Mouse (Mus musculus): ENCODE data around the gene Vti1a. TPM values are rescaled to one million over a fixed set of nuclear protein-coding genes. Genes with fewer than 3 reads are reported as not detected.
A peak's percentile ranks its signal among the peaks of the same experiment; 100 is the strongest.

Vti1a gene
- polyA plus RNA-seq, 1 experiment, result 7.8 TPM

DNA sequence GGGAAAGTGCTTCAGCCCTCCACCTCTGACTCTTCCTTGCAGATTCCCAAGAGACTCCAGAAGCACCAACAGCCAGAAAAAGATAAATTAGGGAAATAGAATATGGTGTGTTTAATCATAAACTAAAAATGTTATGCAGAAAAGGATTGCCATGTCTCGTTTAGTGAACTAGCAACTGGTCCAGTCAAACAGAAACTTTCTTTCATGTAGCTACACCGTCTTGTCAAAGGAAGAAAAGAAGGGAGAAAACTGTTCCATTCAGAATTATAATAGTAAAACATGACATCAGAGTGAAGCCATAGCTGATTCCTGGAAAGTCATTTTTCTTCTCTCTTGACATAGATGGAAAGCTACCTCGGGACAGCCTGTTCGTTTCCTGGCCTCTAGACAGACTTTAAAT, 185.9 kb downstream of the Vti1a start:
- DNase-seq (ENCODE audit: low read depth, low spot score), result no peak
- 49% methylated on average over 4 of the region's 4 CpGs for WGBS

DNA sequence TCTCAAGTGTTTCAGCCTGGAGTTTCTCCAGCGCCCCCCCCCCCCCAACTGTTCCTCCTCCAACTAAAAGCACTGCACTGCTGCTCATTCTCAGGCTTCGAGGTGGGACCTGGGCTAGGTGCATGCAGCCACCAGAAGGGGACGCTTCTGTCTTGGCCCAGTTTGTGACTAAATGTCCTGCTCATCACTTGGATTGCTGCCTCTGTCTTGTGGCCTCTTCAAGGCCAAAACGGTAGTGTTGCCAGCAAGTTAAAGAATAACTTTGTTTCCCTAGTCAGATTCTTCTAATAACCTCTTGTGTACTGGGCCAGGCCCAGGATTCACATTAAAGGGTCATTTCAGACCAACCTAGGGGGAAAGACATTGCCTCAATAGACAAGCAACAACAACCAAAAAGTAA, 187.7 kb downstream of the Vti1a start:
- WGBS, result 35% methylated on average over 4 of the region's 4 CpGs
- no peak for DNase-seq (ENCODE audit: low read depth, low spot score)

DNA sequence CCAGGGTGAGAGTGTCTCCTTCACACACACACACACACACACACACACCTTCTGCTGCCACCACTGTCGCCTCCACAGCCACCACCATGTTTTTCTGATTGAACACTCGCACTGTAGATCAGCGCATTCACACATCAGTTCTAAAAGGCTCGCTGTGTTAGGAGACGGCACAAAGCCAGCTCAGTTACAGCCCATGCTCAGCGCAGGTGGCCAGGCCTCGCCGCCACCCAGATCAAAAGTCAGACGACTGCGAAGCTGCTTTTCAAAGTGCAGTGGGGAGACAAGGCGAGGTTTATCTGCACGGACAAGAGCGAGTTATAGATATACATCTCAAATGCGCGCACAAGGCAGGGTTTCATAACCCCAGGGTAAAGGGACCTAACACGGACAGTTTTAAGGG, 191.7 kb downstream of the Vti1a start:
- 34% methylated on average over 16 of the region's 16 CpGs for WGBS

DNA sequence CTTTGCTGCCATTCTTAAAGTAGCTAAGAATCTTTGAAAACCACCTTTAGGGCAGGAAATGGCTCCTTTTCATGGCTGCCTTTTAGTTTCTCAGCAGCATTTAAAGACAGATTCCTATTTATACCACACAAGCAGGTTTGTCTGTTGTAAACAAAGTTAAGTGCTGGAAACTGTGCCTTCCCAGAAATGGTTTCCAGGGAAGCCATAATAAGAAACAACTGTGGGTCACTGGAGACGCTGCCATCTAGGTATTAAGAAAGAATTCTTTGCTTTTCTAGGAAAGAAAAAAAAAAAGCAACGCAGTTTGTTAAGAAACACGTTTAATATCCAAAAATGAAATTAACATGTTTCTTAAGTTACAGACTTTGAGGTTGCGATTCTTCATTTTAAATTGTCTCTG, 192.1 kb downstream of the Vti1a start:
- DNase-seq (ENCODE audit: low read depth, low spot score), result no peak
- 72% methylated on average over 4 of the region's 4 CpGs for WGBS

More for the DNA sequence above, 191.7 kb downstream of the Vti1a start:
- peak; percentile 37 for DNase-seq (ENCODE audit: low read depth, low spot score)

DNA sequence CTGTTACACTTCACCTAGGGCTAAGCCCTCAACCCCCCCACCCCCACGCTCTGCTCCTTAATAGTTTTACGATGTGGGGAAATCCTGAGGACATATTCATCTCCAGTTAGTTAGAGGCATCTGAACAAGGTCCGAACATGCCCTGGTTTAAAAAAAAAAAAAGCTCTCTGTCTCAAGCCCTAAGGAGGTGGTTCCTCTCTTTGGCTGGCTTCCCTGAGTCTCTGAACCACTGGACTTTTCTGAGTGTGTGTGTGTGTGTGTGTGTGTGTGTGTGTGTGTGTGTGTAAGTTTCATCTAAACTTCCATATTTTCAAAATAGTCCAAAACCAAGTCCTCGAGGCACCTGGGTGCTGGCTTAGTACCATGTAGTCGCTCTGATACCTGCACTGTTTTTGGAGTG, 192.9 kb downstream of the Vti1a start:
- no peak for DNase-seq (ENCODE audit: low read depth, low spot score)
- WGBS, result 51% methylated on average over 5 of the region's 5 CpGs

DNA sequence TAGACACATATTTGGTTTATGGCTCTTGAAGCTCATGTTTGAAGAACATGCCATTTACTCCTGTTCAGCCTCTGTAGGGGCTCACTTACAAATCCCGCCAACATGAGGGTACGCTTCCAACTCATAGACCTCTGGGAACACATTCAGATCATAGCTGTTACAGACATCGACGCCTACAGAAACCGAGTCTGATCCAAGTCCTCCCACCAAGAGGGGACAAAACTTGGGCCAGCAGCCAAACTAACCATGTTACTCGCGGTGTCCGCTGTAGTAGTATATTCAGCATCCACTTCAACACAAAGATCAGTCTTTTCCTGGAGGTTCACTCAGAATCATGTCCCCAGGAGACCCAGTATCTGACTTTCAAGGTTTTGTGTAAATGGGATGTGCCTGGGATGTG, 193.5 kb downstream of the Vti1a start:
- no peak for DNase-seq (ENCODE audit: low read depth, low spot score)
- 97% methylated on average over 8 of the region's 8 CpGs for WGBS

DNA sequence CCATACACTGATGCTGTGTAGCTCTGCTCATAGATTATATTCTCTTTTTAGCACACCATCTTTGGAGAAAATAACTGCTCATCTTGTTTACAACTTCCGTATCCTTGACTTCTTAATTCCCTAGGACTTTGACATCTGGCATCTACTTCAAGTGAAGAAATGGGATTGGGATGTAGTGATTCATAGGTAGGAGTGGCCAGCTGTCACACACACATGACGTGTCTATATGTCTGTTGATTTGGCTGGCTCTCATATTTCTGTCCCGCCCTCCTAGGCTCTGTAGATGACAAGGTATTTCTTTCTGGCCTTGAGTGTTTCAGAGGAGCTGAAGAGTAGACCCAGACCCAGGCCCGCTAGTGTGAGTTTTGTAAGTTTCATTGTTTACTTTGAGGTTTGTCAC, 197.8 kb downstream of the Vti1a start:
- DNase-seq (ENCODE audit: low read depth, low spot score), result peak; percentile 40
- WGBS, result 46% methylated on average over 4 of the region's 4 CpGs

DNA sequence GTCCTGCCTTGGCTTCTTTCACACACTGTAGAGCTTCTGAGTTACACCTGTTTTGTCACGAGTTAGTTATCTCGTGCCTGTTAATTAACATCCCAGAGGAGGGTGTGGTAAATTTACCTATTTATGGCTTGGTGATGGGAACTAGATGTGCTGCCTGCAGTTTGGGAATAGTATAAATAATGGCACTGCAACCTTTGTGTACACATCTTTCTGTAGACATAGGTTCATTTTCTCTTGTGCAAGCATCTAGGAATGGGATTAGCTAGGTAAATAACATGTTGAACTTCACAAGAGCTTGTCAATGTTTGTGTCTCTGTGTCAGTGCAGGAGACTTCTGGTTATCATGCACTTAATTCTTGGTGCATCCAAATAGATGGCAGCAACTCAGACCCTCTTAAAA, 204.1 kb downstream of the Vti1a start:
- WGBS, result 22% methylated on average over 2 of the region's 2 CpGs
- no peak for DNase-seq (ENCODE audit: low read depth, low spot score)

DNA sequence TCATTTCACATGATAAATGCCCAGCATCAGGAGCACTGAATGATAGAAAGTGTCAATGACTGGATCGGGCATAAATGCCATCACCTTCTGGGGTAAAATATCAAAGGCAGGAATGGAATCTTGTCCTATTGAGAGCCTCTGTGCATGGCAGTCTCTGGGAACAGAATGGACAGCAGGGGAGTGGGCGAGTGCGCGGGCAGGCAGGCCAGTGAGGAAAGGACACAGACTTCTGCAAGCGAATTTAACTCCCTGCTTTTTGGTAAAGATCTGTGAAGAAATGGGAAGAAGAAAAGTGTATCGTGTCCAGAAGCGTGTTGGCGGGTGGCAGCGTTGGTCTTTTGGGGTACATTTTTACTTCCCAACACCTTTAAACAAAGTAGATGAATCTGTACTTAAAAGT, 207.2 kb downstream of the Vti1a start:
- DNase-seq (ENCODE audit: low read depth, low spot score), result no peak
- WGBS, result 96% methylated on average over 9 of the region's 9 CpGs

DNA sequence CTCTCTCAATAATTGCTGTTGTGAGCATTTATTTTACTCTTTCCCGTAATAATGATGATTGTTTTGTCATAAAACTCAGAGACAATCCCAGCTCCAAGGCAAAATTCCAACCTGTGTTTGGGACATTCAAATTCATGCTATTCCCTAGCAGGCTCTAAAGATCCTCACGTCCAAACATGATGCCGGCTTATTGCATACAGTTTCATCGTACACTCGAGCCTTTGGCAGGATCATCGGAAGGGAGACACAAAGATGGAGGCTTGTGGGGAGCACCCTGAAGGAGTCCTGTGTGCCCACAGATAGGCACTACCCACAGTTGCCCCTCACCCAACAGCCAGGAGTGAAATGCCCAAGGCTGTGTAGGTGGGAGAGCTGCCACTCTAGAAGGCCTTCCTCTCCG, 208.3 kb downstream of the Vti1a start:
- 90% methylated on average over 7 of the region's 7 CpGs for WGBS
- DNase-seq (ENCODE audit: low read depth, low spot score), result no peak

DNA sequence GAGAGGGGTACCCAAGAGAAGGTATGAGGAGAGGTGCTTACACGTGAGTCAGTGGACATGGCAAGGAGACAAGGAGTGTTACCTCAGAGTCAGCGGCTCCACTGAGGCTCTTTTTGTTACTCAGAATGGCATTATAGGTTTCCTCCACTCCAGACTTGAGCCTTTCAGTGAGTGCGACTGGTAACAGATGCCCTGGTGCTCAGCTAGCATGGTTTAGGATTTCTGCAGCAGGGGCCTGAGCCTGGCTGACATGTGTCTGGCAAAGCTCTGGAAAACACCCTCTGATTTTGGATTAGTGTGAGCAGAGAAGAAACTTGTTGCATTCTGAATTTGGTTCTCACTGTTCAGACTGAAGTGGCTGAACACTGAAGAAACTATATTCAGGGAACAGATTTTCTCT, 209.0 kb downstream of the Vti1a start:
- DNase-seq (ENCODE audit: low read depth, low spot score), result no peak
- 82% methylated on average over 3 of the region's 3 CpGs for WGBS

DNA sequence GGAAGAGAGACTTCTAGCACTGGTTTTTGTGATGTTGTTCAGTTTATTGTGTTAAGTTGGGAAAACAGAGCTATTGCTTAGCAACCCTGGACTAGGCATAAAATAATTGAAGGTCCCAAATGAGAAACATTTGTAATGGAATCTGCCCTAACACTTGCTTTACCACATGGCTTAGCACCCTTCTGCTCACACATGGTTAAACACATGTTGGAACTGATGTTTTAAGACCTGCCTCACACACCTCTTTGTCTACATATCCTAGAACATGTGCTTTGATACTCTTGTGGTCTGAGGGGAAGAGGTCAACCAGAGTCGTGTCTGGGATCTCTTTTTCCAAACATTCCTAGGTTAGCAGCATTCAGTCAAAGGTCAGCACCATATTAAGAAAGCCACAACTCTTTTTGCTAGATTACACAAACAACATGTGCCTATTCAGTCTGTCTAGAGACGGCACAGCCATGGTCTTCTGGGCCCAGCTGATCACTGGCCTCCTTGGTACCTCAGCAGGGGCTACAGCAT, 210.7 kb downstream of the Vti1a start:
- WGBS, result 51% methylated on average over 2 of the region's 2 CpGs
- no peak for DNase-seq (ENCODE audit: low read depth, low spot score)

DNA sequence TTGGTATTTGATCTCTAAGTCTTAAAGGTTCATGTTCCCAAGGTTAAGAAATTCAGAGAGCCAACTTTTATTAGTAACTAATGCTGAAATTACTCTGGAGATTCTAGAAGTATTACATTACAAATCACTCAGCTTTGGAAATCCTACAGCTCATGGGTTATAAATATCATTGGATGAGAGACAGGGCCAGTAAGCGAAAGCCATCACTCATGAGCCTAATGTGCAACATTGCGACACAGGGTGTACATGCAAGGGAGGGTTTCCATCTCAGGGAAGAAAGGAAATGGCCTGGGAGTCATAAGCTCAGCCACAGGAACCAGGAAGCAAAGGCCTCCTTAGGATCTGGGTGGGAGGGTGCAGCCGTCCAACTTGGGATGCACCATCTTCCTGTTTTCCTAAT, 213.9 kb downstream of the Vti1a start:
- no peak for DNase-seq (ENCODE audit: low read depth, low spot score)
- 71% methylated on average over 3 of the region's 3 CpGs for WGBS

DNA sequence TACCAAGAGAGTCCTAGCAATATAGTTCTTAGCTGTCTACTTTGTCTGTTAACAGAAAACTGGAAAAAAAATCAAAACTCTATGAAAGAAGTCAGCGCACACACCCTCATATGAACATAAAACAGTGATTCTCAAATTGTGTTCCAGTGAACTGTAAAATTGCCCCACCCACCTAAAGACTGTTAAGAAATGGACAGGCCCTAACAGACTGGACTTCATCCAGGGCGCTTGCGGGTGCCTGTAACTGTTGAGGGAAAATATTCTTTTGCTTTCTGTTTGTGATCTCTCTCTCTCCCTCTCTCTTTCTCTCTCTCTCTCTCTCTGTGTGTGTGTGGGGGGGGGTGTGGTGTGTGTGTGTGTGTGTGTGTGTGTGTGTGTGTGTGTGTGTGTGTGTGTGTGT, 216.6 kb downstream of the Vti1a start:
- peak; percentile 47 for DNase-seq (ENCODE audit: low read depth, low spot score)
- 33% methylated on average over 3 of the region's 3 CpGs for WGBS

DNA sequence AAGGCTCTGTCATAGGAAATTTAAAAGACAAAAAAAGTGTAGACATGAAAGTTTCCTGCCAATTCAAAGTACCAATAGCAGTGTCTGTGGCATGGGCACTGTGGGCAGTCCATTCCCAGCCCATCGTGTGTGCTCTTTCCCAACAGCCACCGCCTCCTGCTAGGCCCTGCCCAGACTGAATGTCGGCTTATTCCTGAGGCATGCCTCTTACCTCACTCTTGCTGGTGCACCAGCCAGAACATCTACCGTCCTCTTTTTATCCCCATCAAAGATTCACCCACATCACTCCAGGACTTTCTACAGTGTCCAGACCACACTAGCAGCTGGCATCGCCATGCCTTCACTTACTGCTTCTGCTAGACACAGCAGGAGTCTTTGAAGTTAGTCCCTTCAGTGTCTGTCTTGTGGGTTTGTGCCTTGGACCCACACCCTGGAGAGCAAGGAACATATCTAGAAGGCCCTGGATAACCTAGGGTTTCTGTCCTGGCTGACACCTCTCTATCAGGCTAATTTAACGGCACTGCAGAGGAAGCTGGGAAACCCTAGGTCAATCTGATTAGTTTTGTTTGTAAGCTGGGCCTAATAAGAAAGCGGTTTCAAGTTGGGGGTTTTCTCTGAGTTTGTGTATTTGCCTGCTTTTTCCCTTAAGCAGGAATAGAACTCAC, 220.3 kb downstream of the Vti1a start:
- no peak for DNase-seq (ENCODE audit: low read depth, low spot score)
- WGBS, result 89% methylated on average over 7 of the region's 7 CpGs

DNA sequence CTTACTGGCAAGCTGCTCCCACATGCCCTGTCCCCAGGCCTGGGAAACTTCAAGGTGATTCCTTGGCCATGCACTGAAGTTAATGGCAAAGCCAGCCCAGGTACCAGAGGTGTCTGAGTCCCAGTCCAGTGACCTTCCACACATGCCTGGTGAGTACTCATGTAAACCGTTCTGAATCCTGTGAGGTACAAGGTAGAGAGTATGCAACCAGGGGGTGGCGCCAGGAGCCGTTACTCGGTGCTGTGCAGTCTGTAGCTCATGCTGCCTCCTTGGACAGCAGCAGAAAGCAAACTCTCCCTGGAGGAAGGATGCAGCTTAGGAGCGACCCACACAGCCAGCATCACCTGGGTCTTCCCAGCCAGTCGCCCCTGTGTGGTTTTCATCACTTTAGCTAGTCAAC, 221.6 kb downstream of the Vti1a start:
- DNase-seq (ENCODE audit: low read depth, low spot score), result no peak
- WGBS, result 55% methylated on average over 6 of the region's 6 CpGs

DNA sequence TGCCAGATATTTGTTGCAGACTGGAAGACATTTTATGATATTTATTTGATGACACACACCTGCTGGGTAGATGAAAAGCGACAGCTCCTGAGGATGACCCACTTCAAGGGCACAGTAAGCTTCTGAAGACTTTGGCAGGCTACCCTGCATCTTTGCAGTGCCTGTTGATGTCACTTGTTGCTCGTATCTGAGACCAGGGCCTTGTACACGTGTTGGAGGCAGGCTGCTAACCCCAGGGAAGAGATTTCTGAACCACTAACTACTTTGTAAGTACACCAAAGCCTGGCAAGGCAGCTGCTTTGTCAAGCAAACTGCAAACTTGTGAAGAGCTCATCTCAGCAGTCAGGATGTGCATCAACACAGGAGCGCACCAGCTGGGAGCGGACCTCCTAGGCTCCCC, 225.5 kb downstream of the Vti1a start:
- 75% methylated on average over 5 of the region's 5 CpGs for WGBS
- no peak for DNase-seq (ENCODE audit: low read depth, low spot score)

DNA sequence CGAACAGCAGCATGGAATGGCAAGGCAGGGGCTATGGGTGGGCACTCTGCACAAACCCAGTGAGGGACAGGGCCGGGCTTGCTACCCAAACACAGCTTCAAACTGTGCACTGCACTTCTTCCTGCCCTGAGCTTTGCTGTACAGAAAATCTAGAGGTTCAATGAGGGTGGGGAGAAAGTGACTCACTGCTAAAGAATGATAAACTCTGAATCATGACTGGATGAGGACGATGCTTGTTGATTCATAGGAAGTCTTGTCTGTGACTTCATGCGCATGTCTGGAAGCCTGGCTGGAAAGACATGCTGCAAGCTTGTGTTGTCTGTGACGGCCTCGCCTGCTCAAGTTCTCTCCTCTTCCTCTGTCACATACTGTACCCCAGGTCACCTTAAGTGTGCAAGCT, 226.4 kb downstream of the Vti1a start:
- 46% methylated on average over 6 of the region's 6 CpGs for WGBS
- no peak for DNase-seq (ENCODE audit: low read depth, low spot score)

DNA sequence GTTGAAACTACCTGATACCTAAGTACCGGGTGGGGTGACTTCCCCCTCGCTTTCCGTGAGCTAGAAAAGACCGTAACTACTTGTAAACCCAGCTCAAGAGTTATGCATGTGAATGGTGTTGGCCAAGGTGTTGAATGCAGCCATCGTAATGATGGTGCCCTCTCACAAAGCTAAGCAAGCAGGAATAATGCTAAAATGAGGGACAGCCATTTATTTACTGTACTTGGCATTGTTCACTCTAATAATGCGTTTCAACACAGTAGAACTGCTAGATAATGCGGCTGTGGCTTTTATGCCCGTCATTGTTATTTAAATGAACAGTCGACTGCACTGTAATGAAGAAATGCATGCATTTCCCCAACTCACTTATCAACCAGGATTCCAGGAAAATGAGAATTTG, 227.1 kb downstream of the Vti1a start:
- WGBS, result 93% methylated on average over 9 of the region's 9 CpGs
- no peak for DNase-seq (ENCODE audit: low read depth, low spot score)

DNA sequence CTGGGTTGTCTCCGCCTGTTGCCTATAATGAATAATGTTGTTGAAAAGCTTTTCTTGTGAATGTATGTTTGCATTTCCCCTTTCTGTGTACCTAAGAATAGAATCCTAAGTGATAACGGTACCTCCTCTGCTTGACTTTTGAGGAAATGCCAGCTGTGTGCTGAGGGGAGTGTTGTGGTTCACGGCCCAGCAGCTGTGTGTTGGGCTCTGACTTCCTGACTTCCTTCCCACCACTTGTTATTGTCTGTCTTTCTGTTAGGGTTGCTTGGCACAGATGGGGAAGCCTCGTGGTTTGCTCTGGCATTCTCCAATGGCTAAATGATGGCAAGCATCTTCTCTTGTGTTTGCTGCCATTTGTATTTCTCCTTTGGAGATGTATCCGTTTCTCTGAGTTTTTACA, 228.4 kb downstream of the Vti1a start:
- 59% methylated on average over 5 of the region's 5 CpGs for WGBS

DNA sequence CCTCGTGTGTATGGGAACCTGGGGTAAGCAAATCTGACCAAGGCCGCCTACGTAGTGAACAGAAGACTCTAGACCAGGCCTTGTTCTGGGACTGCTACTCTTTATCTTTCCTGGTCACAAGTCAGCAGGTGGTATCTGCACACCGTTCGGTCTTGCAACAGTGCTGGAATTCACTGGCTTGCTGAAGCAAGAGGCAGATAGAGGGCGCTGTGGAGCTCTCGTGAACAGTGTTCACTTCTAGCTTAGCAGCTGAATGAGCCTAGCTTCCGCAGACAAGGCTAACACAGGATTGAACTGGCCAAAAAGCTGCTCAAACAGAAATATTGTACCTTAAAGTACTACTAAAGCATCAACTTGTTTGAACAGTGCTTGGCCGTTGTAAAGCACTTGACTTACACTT, 229.4 kb downstream of the Vti1a start:
- WGBS, result 20% methylated on average over 9 of the region's 9 CpGs
- peak; percentile 87 for DNase-seq (ENCODE audit: low read depth, low spot score)

More for the DNA sequence above, 228.4 kb downstream of the Vti1a start:
- DNase-seq (ENCODE audit: low read depth, low spot score), result no peak

DNA sequence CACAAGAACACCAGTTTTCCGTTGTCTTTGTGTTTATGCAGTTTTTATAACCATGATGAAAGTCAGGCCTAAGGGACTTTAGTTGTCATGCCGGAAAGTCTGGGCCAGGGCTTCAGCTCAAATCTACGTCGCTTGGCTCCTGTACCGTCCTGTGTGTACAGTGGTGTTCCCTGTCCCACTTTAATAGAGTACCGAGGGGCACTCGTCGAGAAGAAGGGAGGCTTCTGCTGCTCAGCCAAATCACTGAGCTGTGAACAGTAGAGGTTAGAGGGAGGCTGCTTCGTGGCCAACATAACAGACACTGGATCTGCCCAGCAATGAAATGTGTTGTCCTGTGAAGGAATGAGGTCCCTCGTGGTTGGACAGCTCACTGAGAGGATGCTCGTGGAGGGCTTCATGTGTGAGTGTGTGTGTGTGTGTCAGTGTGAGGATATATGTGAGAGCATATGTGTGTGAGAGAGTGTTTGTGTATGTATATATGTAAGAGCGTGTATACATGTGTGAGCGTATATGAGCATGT, 230.0 kb downstream of the Vti1a start:
- 64% methylated on average over 13 of the region's 13 CpGs for WGBS
- no peak for DNase-seq (ENCODE audit: low read depth, low spot score)
